Mouse (Mus musculus): Measurements from ENCODE around the gene Adcyap1r1. TPM values are rescaled to one million over a fixed set of nuclear protein-coding genes. Genes with fewer than 3 reads are reported as not detected.

Gene Adcyap1r1
- polyA plus RNA-seq, 1 experiment from 2014 or later, result 20.4 TPM

- Histone ChIP-seq H3K9me3 (ENCODE audit: control insufficient read depth, low read length) (no peaks in the 10 kb centered on the region), H3K4me2 (peak overlapping the region; percentile 28), H3K9ac (ENCODE audit: low read length) (no peak overlapping the region), H3K27me3 (ENCODE audit: control insufficient read depth, insufficient read depth, low read length) (no peaks in the 10 kb centered on the region), H3K4me3 (ENCODE audit: low read depth, low read length) (no peak overlapping the region), H3K4me1 (ENCODE audit: control insufficient read depth, insufficient read depth, low read length) (no peaks in the 10 kb centered on the region), H3K36me3 (ENCODE audit: control insufficient read depth, insufficient read depth, low read length) (no peaks in the 10 kb centered on the region), H3K27ac (ENCODE audit: low read depth, low read length) (no peak overlapping the region)
- WGBS, result 39% methylated on average over 11 of the region's 11 CpGs
- DNase-seq (ENCODE audit: low spot score, missing footprints) (peak; percentile 90), ATAC-seq (ENCODE audit: low FRiP score) (peak; percentile 78)
Observed at GRCm38 (mm10) chr6:55520237-55521095, 68.7 kb downstream of the Adcyap1r1 start.

GRCm38 (mm10) chr6:55536469-55536868 is 84.7 kb downstream of the Adcyap1r1 start:
- Histone ChIP-seq H3K27me3 (ENCODE audit: control insufficient read depth, insufficient read depth, low read length) (no peaks in the 10 kb centered on the region), H3K4me1 (ENCODE audit: control insufficient read depth, insufficient read depth, low read length) (peaks cover 10% of the 10 kb centered on the region; the same call in 1 of the 2 replicates), H3K9me3 (ENCODE audit: control insufficient read depth, low read length) (no peaks in the 10 kb centered on the region), H3K4me3 (ENCODE audit: low read depth, low read length) (no peak overlapping the region), H3K36me3 (ENCODE audit: control insufficient read depth, insufficient read depth, low read length) (no peaks in the 10 kb centered on the region), H3K4me2 (no peak overlapping the region), H3K9ac (ENCODE audit: low read length) (no peak overlapping the region), H3K27ac (ENCODE audit: low read depth, low read length) (no peak overlapping the region)
- 94% methylated on average over 2 of the region's 2 CpGs for WGBS
- ATAC-seq (ENCODE audit: low FRiP score), result no peak
- DNase-seq (ENCODE audit: low spot score, missing footprints), result no peak

DNA sequence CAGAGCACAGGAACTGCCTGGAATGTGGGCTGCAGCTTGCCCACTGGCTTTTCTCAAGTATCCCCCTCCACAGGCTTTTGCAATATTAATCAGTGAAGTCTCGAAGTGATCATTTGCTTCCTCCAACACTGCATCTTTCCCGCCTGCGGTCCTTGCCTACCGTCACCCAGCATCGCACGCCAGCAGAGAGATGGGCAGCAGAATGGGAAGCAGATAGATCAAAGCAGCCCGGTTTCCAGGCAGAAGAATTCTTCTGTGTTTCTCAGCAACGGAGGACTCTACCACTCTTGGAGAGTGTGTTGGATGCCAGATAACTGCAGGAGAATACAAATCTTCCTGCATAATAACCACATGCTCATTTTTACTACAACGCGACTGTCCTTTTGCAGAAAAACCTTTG is 87.4 kb downstream of the Adcyap1r1 start:
- H3K4me3 ChIP-seq (ENCODE audit: low read depth, low read length), result no peak overlapping the region
- H3K4me1 ChIP-seq (ENCODE audit: control insufficient read depth, insufficient read depth, low read length), result peaks cover 10% of the 10 kb centered on the region; the same call in 1 of the 2 replicates
- H3K27ac ChIP-seq (ENCODE audit: low read depth, low read length), result no peak overlapping the region
- 38% methylated on average over 10 of the region's 10 CpGs for WGBS
- H3K9ac ChIP-seq (ENCODE audit: low read length), result no peak overlapping the region
- H3K27me3 ChIP-seq (ENCODE audit: control insufficient read depth, insufficient read depth, low read length), result no peaks in the 10 kb centered on the region
- no peak overlapping the region for H3K4me2 ChIP-seq
- no peaks in the 10 kb centered on the region for H3K9me3 ChIP-seq (ENCODE audit: control insufficient read depth, low read length)
- DNase-seq (ENCODE audit: low spot score, missing footprints) (peak; percentile 88), ATAC-seq (ENCODE audit: low FRiP score) (peak; percentile 68)
- no peaks in the 10 kb centered on the region for H3K36me3 ChIP-seq (ENCODE audit: control insufficient read depth, insufficient read depth, low read length)

DNA sequence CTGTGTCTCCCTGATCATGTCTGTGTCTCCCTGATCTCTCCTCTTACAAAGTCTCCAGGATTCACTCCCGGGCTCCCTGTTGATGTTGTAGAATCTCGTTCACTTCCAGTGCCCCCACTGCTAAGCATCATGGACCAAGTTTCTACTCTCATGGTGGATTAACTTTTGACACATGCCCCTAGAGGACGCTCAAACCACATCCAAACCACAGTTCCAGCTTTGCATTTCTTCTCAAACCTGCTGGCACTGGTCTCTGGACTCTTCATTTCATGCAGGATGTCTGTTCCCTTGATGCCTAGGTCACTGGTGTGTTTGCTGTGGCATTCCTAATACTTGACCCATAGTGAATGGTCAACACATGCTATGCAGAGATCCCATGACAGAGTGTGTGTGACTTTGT is 90.6 kb downstream of the Adcyap1r1 start:
- Histone ChIP-seq H3K27me3 (ENCODE audit: control insufficient read depth, insufficient read depth, low read length) (no peaks in the 10 kb centered on the region), H3K9me3 (ENCODE audit: control insufficient read depth, low read length) (no peaks in the 10 kb centered on the region), H3K9ac (ENCODE audit: low read length) (no peak overlapping the region), H3K4me2 (no peak overlapping the region), H3K36me3 (ENCODE audit: control insufficient read depth, insufficient read depth, low read length) (no peaks in the 10 kb centered on the region), H3K4me3 (ENCODE audit: low read depth, low read length) (no peak overlapping the region), H3K4me1 (ENCODE audit: control insufficient read depth, insufficient read depth, low read length) (peaks cover 10% of the 10 kb centered on the region; the same call in 1 of the 2 replicates), H3K27ac (ENCODE audit: low read depth, low read length) (no peak overlapping the region)
- DNase-seq (ENCODE audit: low spot score, missing footprints), result no peak
- 58% methylated on average over 3 of the region's 3 CpGs for WGBS
- ATAC-seq (ENCODE audit: low FRiP score), result no peak

GRCm38 (mm10) chr6:55543345-55543744 is 91.6 kb downstream of the Adcyap1r1 start:
- no peak overlapping the region for H3K4me3 ChIP-seq (ENCODE audit: low read depth, low read length)
- no peaks in the 10 kb centered on the region for H3K27me3 ChIP-seq (ENCODE audit: control insufficient read depth, insufficient read depth, low read length)
- no peaks in the 10 kb centered on the region for H3K36me3 ChIP-seq (ENCODE audit: control insufficient read depth, insufficient read depth, low read length)
- no peak overlapping the region for H3K27ac ChIP-seq (ENCODE audit: low read depth, low read length)
- no peak overlapping the region for H3K4me2 ChIP-seq
- no peaks in the 10 kb centered on the region for H3K9me3 ChIP-seq (ENCODE audit: control insufficient read depth, low read length)
- DNase-seq (ENCODE audit: low spot score, missing footprints) (no peak), ATAC-seq (ENCODE audit: low FRiP score) (no peak)
- peaks cover 10% of the 10 kb centered on the region; the same call in 1 of the 2 replicates for H3K4me1 ChIP-seq (ENCODE audit: control insufficient read depth, insufficient read depth, low read length)
- 87% methylated on average over 4 of the region's 4 CpGs for WGBS
- no peak overlapping the region for H3K9ac ChIP-seq (ENCODE audit: low read length)

- Histone ChIP-seq H3K4me1 (ENCODE audit: control insufficient read depth, insufficient read depth, low read length) (no peaks in the 10 kb centered on the region), H3K27me3 (ENCODE audit: control insufficient read depth, insufficient read depth, low read length) (no peaks in the 10 kb centered on the region), H3K9ac (ENCODE audit: low read length) (no peak overlapping the region), H3K36me3 (ENCODE audit: control insufficient read depth, insufficient read depth, low read length) (no peaks in the 10 kb centered on the region), H3K9me3 (ENCODE audit: control insufficient read depth, low read length) (no peaks in the 10 kb centered on the region), H3K27ac (ENCODE audit: low read depth, low read length) (no peak overlapping the region), H3K4me3 (ENCODE audit: low read depth, low read length) (no peak overlapping the region), H3K4me2 (no peak overlapping the region)
- no peak for DNase-seq (ENCODE audit: low spot score, missing footprints)
- 93% methylated on average over 6 of the region's 6 CpGs for WGBS
- no peak for ATAC-seq (ENCODE audit: low FRiP score)
Observed at GRCm38 (mm10) chr6:55549211-55549610, 97.4 kb downstream of the Adcyap1r1 start.

- ATAC-seq (ENCODE audit: low FRiP score), result 0 out of 2 replicates have a peak, but pooled peaks have one; percentile 48
- H3K4me2 ChIP-seq, result no peak overlapping the region
Observed at GRCm38 (mm10) chr6:55550926-55551325, 99.1 kb downstream of the Adcyap1r1 start.

More at GRCm38 (mm10) chr6:55550926-55551325, 99.1 kb downstream of the Adcyap1r1 start:
- H3K9ac ChIP-seq (ENCODE audit: low read length), result no peak overlapping the region
- no peaks in the 10 kb centered on the region for H3K9me3 ChIP-seq (ENCODE audit: control insufficient read depth, low read length)
- H3K4me3 ChIP-seq (ENCODE audit: low read depth, low read length), result no peak overlapping the region
- WGBS, result 41% methylated on average over 13 of the region's 13 CpGs
- no peaks in the 10 kb centered on the region for H3K36me3 ChIP-seq (ENCODE audit: control insufficient read depth, insufficient read depth, low read length)
- H3K4me1 ChIP-seq (ENCODE audit: control insufficient read depth, insufficient read depth, low read length), result no peaks in the 10 kb centered on the region
- H3K27me3 ChIP-seq (ENCODE audit: control insufficient read depth, insufficient read depth, low read length), result no peaks in the 10 kb centered on the region
- DNase-seq (ENCODE audit: low spot score, missing footprints), result peak; percentile 91
- H3K27ac ChIP-seq (ENCODE audit: low read depth, low read length), result no peak overlapping the region

Small RNAs within 50 kb of the gene (microRNA-seq; reads per million reads assigned to microRNA genes)
- not detected for gene Gm44352

Other genes with a start within 250 kb of the Adcyap1r1 start
- gene Mindy4, start 248.6 kb upstream of the Adcyap1r1 start, polyA plus RNA-seq (2014; fragmentation: Nextera tagmentation; extraction: Ambion mirVana), result 20.0 and 24.2 TPM in 2 replicates
- gene Aqp1, start 115.5 kb upstream of the Adcyap1r1 start, polyA plus RNA-seq (2014; fragmentation: Nextera tagmentation; extraction: Ambion mirVana), result 0.38 and 0.48 TPM in 2 replicates
- gene Ghrhr, start 75.7 kb upstream of the Adcyap1r1 start, polyA plus RNA-seq (2014; fragmentation: Nextera tagmentation; extraction: Ambion mirVana), result not detected in 2 replicates
- gene Neurod6, start 229.3 kb downstream of the Adcyap1r1 start, polyA plus RNA-seq (2014; fragmentation: Nextera tagmentation; extraction: Ambion mirVana), result 0.31 TPM in 1 of 2 replicates, not detected in the other

All from midbrain, embryonic 11.5 days (tissue).